Mouse (Mus musculus): ENCODE measurements around the gene Aff1. TPM values are rescaled to one million over a fixed set of nuclear protein-coding genes. Genes with fewer than 3 reads are reported as not detected.

The Aff1 gene
- polyA plus RNA-seq, 1 experiment from 2014 or later: 11.2 TPM

DNA sequence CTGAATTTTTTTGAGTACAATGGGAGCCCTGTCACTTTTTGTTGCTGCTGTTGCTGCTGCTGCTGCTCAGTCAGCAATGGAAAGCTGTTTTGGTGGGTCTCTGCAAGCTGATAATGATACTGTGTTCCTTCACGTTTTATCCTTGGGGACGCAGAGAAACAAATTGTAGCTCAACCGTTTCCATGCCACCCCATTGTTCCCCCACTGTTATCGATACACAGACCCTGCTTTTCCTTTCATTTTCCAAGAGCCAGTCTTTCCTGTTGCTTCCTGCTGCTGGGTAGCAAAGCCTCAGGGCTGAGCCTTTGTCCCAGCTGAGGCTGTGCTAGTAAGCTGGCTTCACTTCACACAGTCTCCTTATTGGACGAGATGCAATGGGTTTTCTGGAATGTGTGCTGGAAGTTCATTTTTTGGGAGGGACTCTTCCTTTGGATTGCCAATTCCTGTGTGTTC lies 81.0 kb downstream of the Aff1 start:
- 5% methylated on average over 5 of the region's 5 CpGs for WGBS
- DNase-seq (ENCODE audit: low spot score): peak; percentile 61
- Histone ChIP-seq H3K9ac (ENCODE audit: low read length) (peak overlapping the region; percentile 52), H3K4me3 (ENCODE audit: low read depth, low read length) (no peak overlapping the region), H3K36me3 (ENCODE audit: control insufficient read depth, insufficient read depth, low read length) (no peaks in the 10 kb centered on the region), H3K4me2 (ENCODE audit: low read depth) (peak overlapping the region; percentile 36), H3K27ac (ENCODE audit: low read depth, low read length) (peak overlapping the region; percentile 85), H3K27me3 (ENCODE audit: control insufficient read depth, insufficient read depth, low read length) (no peaks in the 10 kb centered on the region), H3K9me3 (ENCODE audit: control insufficient read depth, low read length) (no peaks in the 10 kb centered on the region), H3K4me1 (ENCODE audit: control insufficient read depth, insufficient read depth, low read length) (peaks cover 37% of the 10 kb centered on the region)
- ATAC-seq (ENCODE audit: insufficient read depth, low FRiP score, low TSS enrichment): peak; percentile 60; the same call in 1 of the 2 replicates

DNA sequence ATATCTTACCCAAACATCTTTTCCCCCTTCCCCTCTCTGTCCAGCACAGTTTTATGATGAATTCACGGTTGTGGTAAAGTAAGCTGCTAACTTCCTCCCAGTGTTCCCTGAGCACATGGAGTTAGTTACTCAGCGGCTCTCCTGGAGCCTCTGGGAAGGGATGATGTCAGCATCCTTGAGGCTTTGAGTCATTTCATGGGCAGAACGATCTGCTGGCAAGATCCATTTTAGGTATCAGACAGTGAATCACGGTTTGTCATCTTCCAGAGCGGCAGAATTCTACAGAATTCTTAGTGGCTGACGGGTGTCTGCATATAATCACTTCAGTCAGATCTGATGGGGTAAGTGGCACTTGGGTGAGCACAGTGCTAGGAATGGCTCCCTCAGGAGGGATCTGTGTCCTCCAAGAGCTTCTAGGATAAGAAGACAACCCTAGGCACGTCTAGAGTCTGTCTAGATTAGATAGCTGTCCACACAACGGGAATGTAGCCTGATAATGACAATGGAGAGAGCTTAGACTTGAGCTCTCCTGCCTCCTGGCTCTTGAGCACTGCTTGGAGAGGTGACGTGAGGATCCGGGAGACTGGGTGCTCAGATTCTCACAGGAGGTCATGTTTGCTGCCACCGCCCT lies 82.6 kb downstream of the Aff1 start:
- H3K9ac ChIP-seq (ENCODE audit: low read length): no peak overlapping the region
- 70% methylated on average over 11 of the region's 11 CpGs for WGBS

DNA sequence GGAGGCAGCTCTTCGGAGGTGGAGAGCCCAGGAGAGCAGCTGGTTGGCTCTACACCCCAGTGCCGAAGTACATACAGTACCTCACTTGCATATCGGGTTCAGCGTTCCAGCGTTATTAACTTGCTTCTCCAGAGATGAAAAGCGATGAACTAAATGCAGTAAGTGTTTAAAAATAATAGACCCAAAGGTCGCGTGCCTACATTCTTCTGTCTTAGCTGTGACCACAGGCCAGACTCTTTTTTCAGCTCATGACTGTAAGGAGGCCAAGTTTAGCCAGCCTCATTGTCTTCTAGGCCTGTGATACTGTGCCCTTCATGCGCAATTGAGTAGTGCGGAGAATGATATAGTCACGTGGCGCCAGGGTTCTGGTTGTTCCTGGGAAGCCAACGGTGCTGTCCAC lies 83.3 kb downstream of the Aff1 start:
- H3K4me2 ChIP-seq (ENCODE audit: low read depth): no peak overlapping the region
- H3K9ac ChIP-seq (ENCODE audit: low read length): no peak overlapping the region
- H3K27ac ChIP-seq (ENCODE audit: low read depth, low read length): no peak overlapping the region
- H3K27me3 ChIP-seq (ENCODE audit: control insufficient read depth, insufficient read depth, low read length): no peaks in the 10 kb centered on the region
- no peak for ATAC-seq (ENCODE audit: insufficient read depth, low FRiP score, low TSS enrichment)
- no peaks in the 10 kb centered on the region for H3K36me3 ChIP-seq (ENCODE audit: control insufficient read depth, insufficient read depth, low read length)
- no peak for DNase-seq (ENCODE audit: low spot score)
- H3K4me1 ChIP-seq (ENCODE audit: control insufficient read depth, insufficient read depth, low read length): peaks cover 58% of the 10 kb centered on the region
- H3K9me3 ChIP-seq (ENCODE audit: control insufficient read depth, low read length): no peaks in the 10 kb centered on the region
- WGBS: 83% methylated on average over 13 of the region's 13 CpGs
- no peak overlapping the region for H3K4me3 ChIP-seq (ENCODE audit: low read depth, low read length)

More for the DNA sequence above, 82.6 kb downstream of the Aff1 start:
- Histone ChIP-seq H3K4me3 (ENCODE audit: low read depth, low read length) (no peak overlapping the region), H3K4me1 (ENCODE audit: control insufficient read depth, insufficient read depth, low read length) (peaks cover 54% of the 10 kb centered on the region), H3K9me3 (ENCODE audit: control insufficient read depth, low read length) (no peaks in the 10 kb centered on the region), H3K4me2 (ENCODE audit: low read depth) (no peak overlapping the region), H3K27ac (ENCODE audit: low read depth, low read length) (no peak overlapping the region), H3K27me3 (ENCODE audit: control insufficient read depth, insufficient read depth, low read length) (no peaks in the 10 kb centered on the region), H3K36me3 (ENCODE audit: control insufficient read depth, insufficient read depth, low read length) (no peaks in the 10 kb centered on the region)
- DNase-seq (ENCODE audit: low spot score) (no peak), ATAC-seq (ENCODE audit: insufficient read depth, low FRiP score, low TSS enrichment) (no peak)

DNA sequence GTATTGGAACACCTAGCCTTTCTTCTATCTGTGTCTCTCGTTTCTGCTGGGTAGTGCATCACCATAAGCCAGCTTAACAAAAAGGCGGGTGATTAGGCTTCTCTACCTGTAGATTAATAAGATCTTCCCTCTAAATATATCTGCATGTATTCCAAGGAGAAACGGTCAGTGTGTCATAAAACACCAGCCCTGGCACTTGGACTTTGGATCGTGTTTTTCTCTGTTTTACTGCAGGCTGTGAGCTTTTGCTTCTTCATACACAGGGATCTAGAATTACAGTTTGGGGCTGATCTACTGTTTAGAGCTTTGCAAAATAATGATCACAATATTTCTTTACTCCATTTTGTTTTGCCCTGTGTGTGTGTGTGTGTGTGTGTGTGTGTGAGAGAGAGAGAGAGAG lies 84.7 kb downstream of the Aff1 start:
- Histone ChIP-seq H3K4me3 (ENCODE audit: low read depth, low read length) (no peak overlapping the region), H3K4me1 (ENCODE audit: control insufficient read depth, insufficient read depth, low read length) (peaks cover 58% of the 10 kb centered on the region), H3K27me3 (ENCODE audit: control insufficient read depth, insufficient read depth, low read length) (no peaks in the 10 kb centered on the region), H3K9ac (ENCODE audit: low read length) (no peak overlapping the region), H3K36me3 (ENCODE audit: control insufficient read depth, insufficient read depth, low read length) (no peaks in the 10 kb centered on the region), H3K9me3 (ENCODE audit: control insufficient read depth, low read length) (no peaks in the 10 kb centered on the region), H3K4me2 (ENCODE audit: low read depth) (no peak overlapping the region), H3K27ac (ENCODE audit: low read depth, low read length) (no peak overlapping the region)
- ATAC-seq (ENCODE audit: insufficient read depth, low FRiP score, low TSS enrichment): no peak
- 57% methylated on average over 4 of the region's 4 CpGs for WGBS
- no peak for DNase-seq (ENCODE audit: low spot score)

DNA sequence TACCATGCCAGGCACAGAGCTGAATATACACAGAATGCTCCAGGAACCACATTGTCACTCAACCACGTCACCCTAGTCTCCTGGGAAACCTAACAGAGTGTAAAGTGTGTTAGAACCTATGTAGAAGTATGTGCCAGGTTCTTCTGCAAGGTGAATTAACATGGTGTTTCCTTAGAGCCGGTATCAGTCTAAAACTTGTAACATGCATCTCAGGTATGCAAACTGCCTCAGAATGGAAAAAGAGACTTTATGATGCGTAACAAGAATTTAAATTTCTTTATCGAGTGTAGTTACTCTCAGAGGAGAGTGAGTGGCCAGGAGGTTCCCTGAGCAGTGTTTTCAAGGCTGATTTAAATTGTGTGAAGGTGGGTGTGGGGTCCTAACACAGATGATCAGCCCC lies 85.3 kb downstream of the Aff1 start:
- H3K4me3 ChIP-seq (ENCODE audit: low read depth, low read length): no peak overlapping the region
- no peaks in the 10 kb centered on the region for H3K27me3 ChIP-seq (ENCODE audit: control insufficient read depth, insufficient read depth, low read length)
- no peak overlapping the region; the same call in 1 of the 2 replicates for H3K4me2 ChIP-seq (ENCODE audit: low read depth)
- no peaks in the 10 kb centered on the region for H3K36me3 ChIP-seq (ENCODE audit: control insufficient read depth, insufficient read depth, low read length)
- H3K9ac ChIP-seq (ENCODE audit: low read length): no peak overlapping the region
- DNase-seq (ENCODE audit: low spot score) (no peak), ATAC-seq (ENCODE audit: insufficient read depth, low FRiP score, low TSS enrichment) (no peak)
- WGBS: 41% methylated on average over 4 of the region's 4 CpGs
- no peaks in the 10 kb centered on the region for H3K9me3 ChIP-seq (ENCODE audit: control insufficient read depth, low read length)
- no peak overlapping the region for H3K27ac ChIP-seq (ENCODE audit: low read depth, low read length)
- peaks cover 53% of the 10 kb centered on the region for H3K4me1 ChIP-seq (ENCODE audit: control insufficient read depth, insufficient read depth, low read length)

- H3K4me2 ChIP-seq (ENCODE audit: low read depth): peak overlapping the region; percentile 50
- H3K9me3 ChIP-seq (ENCODE audit: control insufficient read depth, low read length): no peaks in the 10 kb centered on the region
- peak; percentile 87 for DNase-seq (ENCODE audit: low spot score)
- peak overlapping the region; percentile 35; the same call in 1 of the 2 replicates for H3K9ac ChIP-seq (ENCODE audit: low read length)
- peak overlapping the region; percentile 20 for H3K4me3 ChIP-seq (ENCODE audit: low read depth, low read length)
- H3K27ac ChIP-seq (ENCODE audit: low read depth, low read length): peak overlapping the region; percentile 74
- peaks cover 42% of the 10 kb centered on the region for H3K4me1 ChIP-seq (ENCODE audit: control insufficient read depth, insufficient read depth, low read length)
- no peaks in the 10 kb centered on the region for H3K36me3 ChIP-seq (ENCODE audit: control insufficient read depth, insufficient read depth, low read length)
- peak; percentile 89 for ATAC-seq (ENCODE audit: insufficient read depth, low FRiP score, low TSS enrichment)
- WGBS: 2% methylated on average over 17 of the region's 17 CpGs
- H3K27me3 ChIP-seq (ENCODE audit: control insufficient read depth, insufficient read depth, low read length): no peaks in the 10 kb centered on the region
Measured at GRCm38 (mm10) chr5:103778314-103779117, 86.3 kb downstream of the Aff1 start.

GRCm38 (mm10) chr5:103779836-103780235 lies 87.7 kb downstream of the Aff1 start:
- no peak overlapping the region for H3K4me3 ChIP-seq (ENCODE audit: low read depth, low read length)
- peaks cover 35% of the 10 kb centered on the region for H3K4me1 ChIP-seq (ENCODE audit: control insufficient read depth, insufficient read depth, low read length)
- no peaks in the 10 kb centered on the region; the same call in 1 of the 2 replicates for H3K36me3 ChIP-seq (ENCODE audit: control insufficient read depth, insufficient read depth, low read length)
- 0 out of 2 replicates have a peak overlapping the region, but pooled peaks have one; percentile 74 for H3K27ac ChIP-seq (ENCODE audit: low read depth, low read length)
- WGBS: 38% methylated on average over 10 of the region's 10 CpGs
- DNase-seq (ENCODE audit: low spot score) (no peak), ATAC-seq (ENCODE audit: insufficient read depth, low FRiP score, low TSS enrichment) (no peak)
- H3K27me3 ChIP-seq (ENCODE audit: control insufficient read depth, insufficient read depth, low read length): no peaks in the 10 kb centered on the region
- no peak overlapping the region for H3K4me2 ChIP-seq (ENCODE audit: low read depth)
- H3K9me3 ChIP-seq (ENCODE audit: control insufficient read depth, low read length): no peaks in the 10 kb centered on the region
- H3K9ac ChIP-seq (ENCODE audit: low read length): no peak overlapping the region

- no peak overlapping the region for H3K4me3 ChIP-seq (ENCODE audit: low read depth, low read length)
- no peak overlapping the region for H3K27ac ChIP-seq (ENCODE audit: low read depth, low read length)
- no peak overlapping the region for H3K4me2 ChIP-seq (ENCODE audit: low read depth)
- H3K27me3 ChIP-seq (ENCODE audit: control insufficient read depth, insufficient read depth, low read length): no peaks in the 10 kb centered on the region
- whole genome bisulfite sequencing: 14% methylated on average over 6 of the region's 6 CpGs
- H3K4me1 ChIP-seq (ENCODE audit: control insufficient read depth, insufficient read depth, low read length): peaks cover 31% of the 10 kb centered on the region
- H3K9ac ChIP-seq (ENCODE audit: low read length): no peak overlapping the region
- no peak for ATAC-seq (ENCODE audit: insufficient read depth, low FRiP score, low TSS enrichment)
- no peak for DNase-seq (ENCODE audit: low spot score)
- no peaks in the 10 kb centered on the region; the same call in 1 of the 2 replicates for H3K36me3 ChIP-seq (ENCODE audit: control insufficient read depth, insufficient read depth, low read length)
- no peaks in the 10 kb centered on the region for H3K9me3 ChIP-seq (ENCODE audit: control insufficient read depth, low read length)
Measured at GRCm38 (mm10) chr5:103780266-103780665, 88.1 kb downstream of the Aff1 start.
